Mouse (Mus musculus): ENCODE measurements around the gene Lrrc23. TPM values are rescaled to one million over a fixed set of nuclear protein-coding genes. Genes with fewer than 3 reads are reported as not detected.

The Lrrc23 gene
- total RNA-seq, 2 experiments from 2014 or later = 0.52 TPM; not detected in 1

GRCm38 (mm10) chr6:124740888-124741761, 38.4 kb downstream of the Lrrc23 start, which contains the start of gene Grcc10:
Gene Grcc10 (minus strand): TSS chr6:124741374.
- peak; percentile 89 for DNase-seq

DNA sequence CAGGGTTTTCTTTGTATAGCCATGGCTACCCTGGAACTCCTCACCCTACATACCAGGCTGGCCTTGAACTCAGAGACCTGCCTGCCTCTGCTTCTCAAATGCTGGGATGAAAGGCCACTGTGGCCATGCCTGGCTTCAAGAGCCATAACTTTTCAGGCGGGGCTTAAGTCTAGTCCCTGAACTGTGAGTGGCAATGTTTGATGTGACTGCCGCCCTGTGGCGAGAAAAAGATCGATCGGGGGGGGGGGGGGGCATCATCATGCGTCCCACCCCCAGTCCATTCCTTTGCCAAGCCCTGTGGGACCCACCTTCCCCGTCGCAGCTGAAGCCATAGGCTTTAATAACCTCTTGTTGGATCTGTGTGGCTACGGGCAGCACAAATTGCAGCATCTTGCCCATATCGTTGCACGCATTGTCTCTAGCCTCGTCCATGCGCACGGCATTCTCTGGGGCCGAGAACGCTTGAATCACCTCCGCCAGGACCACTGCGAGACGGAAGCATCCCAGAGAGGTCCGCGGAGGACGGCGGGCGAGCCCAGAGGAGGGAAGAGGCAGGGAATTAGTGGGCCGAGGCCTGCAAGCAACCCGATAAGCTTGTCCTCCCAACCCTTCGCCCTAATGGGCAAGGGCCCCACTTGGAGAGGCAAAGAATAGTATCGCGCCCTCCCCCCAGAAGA, 39.2 kb downstream of the Lrrc23 start:
- peak; percentile 63 for DNase-seq

DNA sequence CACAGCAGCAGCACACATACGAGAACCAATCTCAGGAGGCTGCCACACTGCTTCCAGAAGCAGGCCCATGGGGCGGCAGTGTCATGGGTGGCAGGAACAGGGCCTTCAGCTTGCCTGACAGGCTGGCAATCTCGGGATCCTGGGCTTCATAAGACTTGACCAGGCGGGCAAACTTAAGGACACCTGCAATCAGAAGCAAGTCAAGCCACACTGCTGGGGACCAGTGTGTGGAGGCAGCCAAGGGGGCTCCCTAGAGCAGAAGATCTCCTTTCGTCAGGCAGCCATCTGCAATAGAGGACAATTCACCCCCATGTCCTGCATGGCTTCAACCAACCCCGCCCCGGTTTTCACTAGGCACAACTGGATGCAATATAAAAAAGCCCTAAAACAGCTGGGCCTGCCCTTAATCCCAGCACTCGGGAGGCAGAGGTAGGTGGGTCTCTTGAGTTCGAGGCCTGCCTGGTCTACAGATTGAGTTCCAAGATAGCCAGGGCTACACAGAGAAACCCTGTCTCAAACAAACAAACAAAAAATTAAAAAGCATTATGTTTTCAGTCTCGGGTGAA, 40.2 kb downstream of the Lrrc23 start:
- DNase-seq = no peak

DNA sequence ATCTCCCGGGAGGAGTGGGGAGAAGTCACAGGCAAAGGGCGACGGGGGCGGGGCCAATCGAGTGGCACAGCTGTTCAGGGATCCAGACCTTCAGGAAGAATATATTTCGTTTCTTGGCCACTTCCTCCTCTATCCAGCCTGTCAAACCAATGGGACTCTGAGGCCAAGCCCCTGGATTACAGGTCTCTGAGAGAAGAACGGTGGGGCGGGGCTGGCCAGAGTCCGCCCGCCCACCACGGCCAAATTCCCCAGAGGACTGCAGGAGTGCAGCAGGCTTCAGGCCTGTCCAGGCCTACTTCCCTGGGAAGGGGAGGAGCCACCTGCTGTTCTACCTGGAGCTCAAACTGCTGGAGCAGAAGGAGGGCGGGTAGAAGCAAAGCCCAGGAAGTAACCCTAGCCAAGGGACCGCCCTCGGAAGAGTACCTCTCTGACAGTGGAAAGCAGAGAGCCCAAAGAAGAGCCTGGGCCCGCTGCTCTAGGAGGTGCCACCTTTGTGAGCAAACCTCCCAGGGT, 41.0 kb downstream of the Lrrc23 start, which contains the start of gene Ptpn6:
Gene Ptpn6 (minus strand): TSS at position 204 of the 513 bp plus-strand sequence.
- DNase-seq = no peak

GRCm38 (mm10) chr6:124737040-124737439, 42.5 kb downstream of the Lrrc23 start:
- DNase-seq = no peak

DNA sequence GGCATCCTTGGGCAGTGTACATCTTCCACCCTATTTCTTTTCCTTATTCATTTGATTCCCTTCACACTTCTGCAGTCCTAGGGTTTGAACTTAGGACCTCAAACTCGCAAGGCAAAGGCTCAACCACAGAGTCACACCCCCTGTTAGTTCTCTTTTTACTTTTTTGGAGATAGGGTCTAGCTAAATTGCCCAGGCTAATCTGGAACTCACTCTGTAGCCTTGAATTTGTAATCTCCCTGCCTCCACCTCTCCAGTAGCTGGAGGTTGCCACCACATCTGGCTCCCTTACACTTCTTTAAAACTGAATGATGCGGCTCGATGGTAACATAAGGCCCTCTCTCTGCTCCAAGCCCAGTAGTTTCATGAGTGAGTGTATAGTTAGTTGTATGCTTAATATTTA, 45.1 kb downstream of the Lrrc23 start:
- no peak for DNase-seq

DNA sequence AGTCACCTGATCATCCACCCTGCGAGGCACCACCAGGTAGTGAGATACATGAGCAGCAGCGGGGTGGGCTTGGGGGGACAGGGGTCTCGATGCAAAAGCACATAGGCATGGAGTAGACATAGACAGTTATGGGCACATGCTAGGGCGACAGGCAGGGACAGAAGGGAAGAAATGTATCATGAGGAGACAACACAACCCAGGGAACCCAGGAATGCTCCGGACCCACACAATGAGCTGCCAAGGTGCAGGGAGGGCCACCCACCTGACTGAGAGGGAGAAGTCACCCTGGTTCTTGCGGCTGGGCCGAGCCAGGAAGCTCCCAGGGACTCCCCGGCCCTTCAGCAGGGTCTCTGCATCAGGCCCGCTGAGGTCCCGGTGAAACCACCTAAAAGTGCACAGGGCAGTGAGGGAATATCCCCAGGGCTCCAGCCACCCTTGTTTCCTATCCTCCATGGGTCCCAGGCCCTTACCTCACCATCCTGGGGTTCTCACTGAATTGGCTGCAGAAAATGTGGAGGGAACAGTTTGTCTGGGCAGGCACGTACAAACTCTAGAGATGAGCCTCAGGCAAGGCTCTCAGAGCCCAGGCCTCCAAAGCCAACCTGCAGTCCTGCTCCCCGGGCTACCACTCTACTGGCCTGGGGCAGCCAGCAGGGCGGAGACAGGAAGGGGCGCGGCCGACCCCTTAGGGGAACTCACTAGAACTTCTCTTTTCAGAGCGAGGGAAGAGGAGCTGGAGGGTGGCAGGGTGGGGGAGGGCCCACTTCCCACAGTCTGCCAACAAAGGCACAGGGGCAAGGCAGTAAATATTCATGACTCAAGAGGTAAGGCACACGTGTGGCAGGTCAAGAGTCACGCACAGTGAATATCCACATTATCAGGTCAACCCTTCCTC, 46.8 kb downstream of the Lrrc23 start:
- DNase-seq = no peak

GRCm38 (mm10) chr6:124731038-124731437, 48.5 kb downstream of the Lrrc23 start:
- no peak for DNase-seq

DNA sequence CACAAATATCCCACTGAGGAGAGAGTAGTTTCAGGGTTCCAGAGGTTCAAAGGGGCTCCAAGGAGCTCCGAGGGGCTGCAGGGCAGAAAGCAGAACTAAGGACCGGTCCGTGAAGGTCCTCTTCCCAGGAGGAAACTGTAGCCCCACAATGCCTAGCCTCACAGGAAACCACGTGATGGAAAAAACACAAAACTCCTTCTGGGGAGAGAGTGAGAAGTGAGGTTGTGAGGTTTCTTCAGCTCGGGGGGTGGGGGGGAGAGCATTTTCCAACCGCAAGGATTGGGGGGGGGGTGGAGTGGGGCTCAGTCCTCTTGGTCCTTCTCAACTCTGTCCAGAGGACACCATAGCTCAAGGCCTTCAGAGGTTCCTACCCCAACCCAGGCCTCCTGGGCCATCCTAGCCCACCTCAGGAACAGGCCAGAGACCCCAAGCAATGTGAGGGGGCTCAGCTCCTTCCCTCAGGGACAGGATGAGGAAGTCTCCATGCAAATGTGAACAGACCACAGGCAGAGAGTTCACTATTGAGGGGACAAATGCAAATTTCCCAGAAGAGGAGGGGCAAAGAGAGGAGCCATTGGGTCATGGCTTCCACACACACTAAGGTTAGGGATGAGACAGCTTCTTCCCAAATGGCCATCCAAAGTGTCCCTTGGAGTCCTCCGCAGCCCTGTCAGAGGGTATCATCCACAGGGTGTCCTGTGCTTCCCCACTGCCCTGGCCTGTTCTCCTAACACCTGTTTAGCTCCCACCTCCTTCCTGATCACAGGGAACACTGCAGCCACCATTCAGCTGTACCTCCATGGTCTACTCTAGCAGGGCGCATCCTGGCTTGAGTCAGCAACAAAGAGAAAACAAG, 49.4 kb downstream of the Lrrc23 start:
- no peak for DNase-seq

DNA sequence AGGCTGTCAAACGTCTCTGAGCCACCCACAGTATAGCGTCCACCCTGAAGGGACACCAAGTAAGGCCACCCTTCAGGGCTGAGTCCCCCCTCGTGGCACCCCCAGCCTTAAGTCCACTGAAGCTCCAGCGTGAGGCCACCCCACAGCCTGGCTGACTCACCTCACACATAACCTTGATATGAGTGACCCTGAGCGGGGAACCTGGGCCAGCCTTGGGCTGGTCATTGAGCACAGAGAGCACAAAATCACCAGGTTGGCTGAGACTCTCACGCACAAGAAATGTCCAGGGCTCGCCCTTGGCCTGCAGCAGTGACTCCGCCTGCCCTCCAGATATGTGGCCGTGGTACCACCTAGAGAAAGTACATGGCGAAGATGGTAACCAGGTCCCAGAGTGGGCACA, 50.9 kb downstream of the Lrrc23 start:
- DNase-seq = no peak

- DNase-seq = no peak
These were observed 55.1 kb downstream of the Lrrc23 start for GRCm38 (mm10) chr6:124724472-124724871.

DNA sequence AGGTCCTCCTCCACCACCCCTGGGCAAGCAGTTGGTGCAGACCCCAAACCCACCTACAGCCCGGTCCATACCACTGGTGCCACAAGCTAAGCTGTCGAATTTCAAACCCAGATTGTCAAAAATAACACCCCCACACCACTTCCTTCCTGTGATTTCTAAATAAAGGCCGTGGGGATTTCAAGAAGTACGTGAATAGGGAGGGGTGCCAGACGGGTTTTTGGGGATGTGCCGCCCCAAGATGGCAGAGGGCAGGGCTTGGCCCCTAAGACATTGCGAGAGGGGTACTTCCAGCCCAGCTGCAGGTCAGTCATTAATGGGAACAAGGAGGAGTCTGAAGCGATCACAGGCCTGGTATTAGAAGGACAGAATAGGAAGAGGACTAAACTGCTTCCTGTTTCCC, 56.0 kb downstream of the Lrrc23 start:
- DNase-seq = no peak

DNA sequence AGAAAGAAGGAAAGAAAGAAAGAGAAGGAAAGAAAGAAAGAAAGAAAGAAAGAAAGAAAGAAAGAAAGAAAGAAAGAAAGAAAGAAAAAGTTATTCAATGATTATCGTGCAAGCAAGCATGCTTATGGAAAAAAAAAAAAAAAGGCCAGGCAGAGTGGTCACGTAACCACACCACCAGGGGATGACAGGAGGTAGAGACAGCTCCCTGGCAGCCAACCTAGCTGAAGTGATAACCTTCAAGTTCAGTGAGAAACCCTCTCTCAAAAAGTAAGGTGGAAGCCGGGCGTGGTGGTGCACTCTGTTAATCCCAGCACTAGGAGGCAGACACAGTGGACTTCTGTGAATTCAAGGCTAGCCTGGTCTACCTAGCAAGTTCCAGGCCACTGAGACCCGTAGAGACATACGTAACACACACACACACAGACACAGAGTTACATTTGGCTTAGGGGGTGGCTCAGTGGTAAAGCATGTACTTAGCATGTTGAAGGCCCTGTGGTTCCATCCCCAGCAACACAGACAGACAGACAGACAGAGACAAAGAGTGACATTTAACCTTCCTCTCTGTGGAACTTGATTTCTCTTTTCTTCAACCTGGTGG, 56.6 kb downstream of the Lrrc23 start:
- DNase-seq = peak; percentile 61

DNA sequence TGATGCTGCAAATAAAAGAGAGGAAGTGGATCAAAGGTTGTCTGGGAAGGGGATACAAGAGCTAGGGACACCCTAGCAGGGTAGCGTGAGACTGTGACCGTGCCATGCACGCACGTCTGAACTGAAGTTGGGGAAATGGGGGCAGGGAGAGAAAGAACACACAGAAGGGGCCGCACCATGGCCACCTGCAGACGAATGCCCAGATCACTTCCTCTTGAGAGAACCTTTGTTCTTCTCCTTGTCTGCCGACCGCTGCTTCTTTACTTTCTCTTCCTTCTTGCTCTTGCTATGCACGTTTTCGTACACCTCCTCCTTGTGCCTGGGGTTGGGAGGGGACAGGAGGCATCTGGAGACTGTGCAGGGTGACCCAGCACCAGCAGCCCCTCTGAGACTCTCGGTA, 58.6 kb downstream of the Lrrc23 start:
- no peak for DNase-seq

Other genes starting within 250 kb of the Lrrc23 start
- 1 to 10 TPM; 7.9 to 9.1 TPM for gene C1s1, start 237.4 kb downstream of the Lrrc23 start, total RNA-seq (2021)
- under 1 TPM; 0.36 to 0.43 TPM for gene C1rb, start 209.4 kb downstream of the Lrrc23 start, total RNA-seq (2021)
- gene C1s2, start 143.6 kb downstream of the Lrrc23 start, total RNA-seq (2021) = under 1 TPM; 0.14 to 0.25 TPM
- gene Lpcat3, start 116.7 kb downstream of the Lrrc23 start, total RNA-seq (2021) = 10 to 100 TPM; 53.5 to 55.8 TPM
- 10 to 100 TPM; 72.9 to 73.6 TPM for gene Emg1, start 67.5 kb downstream of the Lrrc23 start, total RNA-seq (2021)
- gene Phb2, start 67.4 kb downstream of the Lrrc23 start, total RNA-seq (2021) = 100 to 1,000 TPM; 398 to 399 TPM
- 1 to 10 TPM; 5.3 to 5.4 TPM for gene Ptpn6, start 41.0 kb downstream of the Lrrc23 start, total RNA-seq (2021)
- 100 to 1,000 TPM; 259 to 300 TPM for gene Grcc10, start 38.4 kb downstream of the Lrrc23 start, total RNA-seq (2021)
- 1 to 10 TPM in 1 of 2 experiments, not detected in 1; 2.1 TPM for gene Gm45234, start 23.7 kb downstream of the Lrrc23 start, total RNA-seq (2021)
- 10 to 100 TPM; 61.0 to 70.5 TPM for gene Atn1, start 23.2 kb downstream of the Lrrc23 start, total RNA-seq (2021)
- 10 to 100 TPM; 10.0 to 10.2 TPM for gene Eno2, start 10.1 kb downstream of the Lrrc23 start, total RNA-seq (2021)
- 1 to 10 TPM; 3.5 to 4.4 TPM for gene Spsb2, start 28.9 kb upstream of the Lrrc23 start, total RNA-seq (2021)
- gene Tpi1, start 34.6 kb upstream of the Lrrc23 start, total RNA-seq (2021) = 100 to 1,000 TPM; 977 to 982 TPM
- gene Usp5, start 49.8 kb upstream of the Lrrc23 start, total RNA-seq (2021) = 100 to 1,000 TPM; 102 to 104 TPM
- gene Cdca3, start 49.8 kb upstream of the Lrrc23 start, total RNA-seq (2021) = 10 to 100 TPM; 77.8 to 82.6 TPM
- gene Gnb3, start 60.5 kb upstream of the Lrrc23 start, total RNA-seq (2021) = 1 to 10 TPM; 2.6 to 3.9 TPM
- gene P3h3, start 78.0 kb upstream of the Lrrc23 start, total RNA-seq (2021) = 10 to 100 TPM; 30.0 to 31.6 TPM
- gene Gpr162, start 84.3 kb upstream of the Lrrc23 start, total RNA-seq (2021) = 1 to 10 TPM; 5.7 to 7.4 TPM
- under 1 TPM; 0.41 to 0.55 TPM for gene Cd4, start 108.5 kb upstream of the Lrrc23 start, total RNA-seq (2021)
- gene Lag3, start 132.0 kb upstream of the Lrrc23 start, total RNA-seq (2021) = 1 to 10 TPM in 1 of 2 experiments, under 1 TPM in 1; 0.68 to 1.0 TPM
- gene Ptms, start 140.4 kb upstream of the Lrrc23 start, total RNA-seq (2021) = 100 to 1,000 TPM; 549 to 587 TPM
- gene Mlf2, start 151.7 kb upstream of the Lrrc23 start, total RNA-seq (2021) = 100 to 1,000 TPM; 237 to 239 TPM
- 100 to 1,000 TPM; 107 to 110 TPM for gene Cops7a, start 185.8 kb upstream of the Lrrc23 start, total RNA-seq (2021)
- 1 to 10 TPM in 1 of 2 experiments, under 1 TPM in 1; 0.69 to 1.5 TPM for gene Pianp, start 217.0 kb upstream of the Lrrc23 start, total RNA-seq (2021)
- gene Zfp384, start 229.4 kb upstream of the Lrrc23 start, total RNA-seq (2021) = 10 to 100 TPM; 28.5 to 30.7 TPM

Measured in heart, postnatal 4 days (tissue).